Mouse (Mus musculus) mesoderm, embryonic 11.5 days (tissue): Measurements from ENCODE around the gene C530008M17Rik.

ENCODE experiments used
- DNase-seq: peaks from one replicate; pipeline ENCODE4 v3.0.0-alpha.2; 2012; ENCODE audit warnings: low read depth, low spot score

Gene C530008M17Rik

DNA sequence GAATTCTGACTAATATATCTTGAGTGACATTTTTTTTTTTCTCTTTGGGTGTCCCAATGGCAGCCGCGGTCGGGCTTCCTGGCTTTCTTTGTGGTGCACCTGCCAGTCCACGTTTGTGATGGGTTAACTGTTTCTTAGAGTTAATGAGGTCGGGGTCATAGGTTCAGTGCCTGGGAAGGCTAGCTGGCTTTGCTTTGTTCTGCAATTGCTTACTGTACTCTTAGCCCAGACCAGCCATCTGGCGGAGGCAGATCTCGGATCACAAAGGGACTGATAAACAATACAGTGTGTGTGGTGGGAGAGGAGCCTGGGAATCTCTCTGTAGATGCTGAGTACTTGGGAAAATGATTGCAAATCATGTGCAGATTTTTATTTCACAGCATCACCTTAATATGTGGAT, 9.1 kb downstream of the C530008M17Rik start:
- peak; percentile 91 for DNase-seq

GRCm38 (mm10) chr5:76666026-76666756, 9.9 kb downstream of the C530008M17Rik start:
- DNase-seq = no peak

GRCm38 (mm10) chr5:76668118-76668517, 11.8 kb downstream of the C530008M17Rik start:
- no peak for DNase-seq

DNA sequence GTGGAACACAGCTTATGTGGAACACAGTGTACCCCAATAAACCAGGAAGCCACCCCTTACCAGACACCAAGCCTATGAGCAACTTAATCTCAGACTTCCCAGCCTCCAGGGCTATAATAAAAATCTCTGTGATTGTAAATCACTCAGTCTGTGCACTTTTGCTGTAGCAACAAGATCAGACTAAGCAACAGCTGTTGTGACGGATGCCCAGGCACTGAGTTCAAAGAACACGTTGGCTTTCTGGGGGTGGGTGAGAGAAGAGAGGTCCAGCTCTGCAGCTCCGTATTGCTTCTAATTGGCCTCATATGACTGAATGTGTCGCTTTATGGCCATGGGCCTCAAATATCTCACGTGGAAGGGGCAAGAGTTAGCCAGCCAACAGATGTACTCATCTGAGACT, 12.2 kb downstream of the C530008M17Rik start:
- no peak for DNase-seq

GRCm38 (mm10) chr5:76670183-76670582, 13.9 kb downstream of the C530008M17Rik start:
- no peak for DNase-seq

DNA sequence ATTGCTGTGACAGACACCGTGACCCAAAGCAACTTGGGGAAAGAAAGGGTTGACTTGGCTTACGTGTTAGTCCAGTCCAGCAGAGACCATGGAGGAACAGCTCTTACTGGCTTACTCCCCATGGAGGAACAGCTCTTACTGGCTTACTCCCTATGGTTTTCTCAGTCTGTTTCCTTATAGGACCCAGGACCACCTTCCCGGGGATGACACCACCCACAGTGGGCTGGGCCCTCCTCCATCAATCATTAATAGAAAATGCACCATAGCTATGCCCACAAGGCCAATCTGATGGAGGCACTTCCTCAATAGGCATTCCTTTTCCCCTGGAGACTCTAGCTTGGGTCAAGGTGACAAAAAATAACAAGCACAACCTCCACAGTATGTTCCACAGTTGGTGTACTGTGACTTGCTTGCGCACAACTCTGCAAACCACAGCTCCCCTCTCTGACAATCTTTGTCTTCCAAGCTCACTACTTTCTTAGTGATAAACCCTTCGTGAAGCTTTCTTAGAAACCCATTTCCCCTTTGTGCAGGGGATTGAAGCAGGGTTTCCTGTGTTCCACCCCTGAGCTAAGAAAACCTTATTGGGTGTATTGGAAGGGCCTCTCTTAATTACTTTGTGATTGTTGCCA, 17.8 kb downstream of the C530008M17Rik start:
- DNase-seq = no peak

DNA sequence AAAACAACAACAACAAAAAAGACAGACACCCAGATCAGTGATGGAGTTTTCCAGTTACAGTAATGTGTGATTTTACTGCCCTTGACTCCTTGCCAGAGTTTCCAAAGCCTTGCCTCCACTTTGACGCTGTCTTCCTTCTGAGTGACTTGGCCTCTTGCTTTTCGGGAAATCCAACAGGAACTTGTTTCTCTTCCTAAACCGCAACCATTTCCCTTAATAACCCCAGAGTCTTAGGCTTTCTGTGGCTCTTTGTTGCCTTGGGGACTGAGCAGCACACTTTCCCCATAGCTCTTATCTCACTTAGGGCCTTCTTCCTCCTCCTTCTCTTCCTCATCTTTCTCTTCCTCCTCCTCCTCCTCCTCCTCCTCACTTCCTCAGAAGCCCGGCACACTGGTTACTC, 19.1 kb downstream of the C530008M17Rik start:
- DNase-seq = no peak

GRCm38 (mm10) chr5:76680959-76681358, 24.6 kb downstream of the C530008M17Rik start:
- no peak for DNase-seq

DNA sequence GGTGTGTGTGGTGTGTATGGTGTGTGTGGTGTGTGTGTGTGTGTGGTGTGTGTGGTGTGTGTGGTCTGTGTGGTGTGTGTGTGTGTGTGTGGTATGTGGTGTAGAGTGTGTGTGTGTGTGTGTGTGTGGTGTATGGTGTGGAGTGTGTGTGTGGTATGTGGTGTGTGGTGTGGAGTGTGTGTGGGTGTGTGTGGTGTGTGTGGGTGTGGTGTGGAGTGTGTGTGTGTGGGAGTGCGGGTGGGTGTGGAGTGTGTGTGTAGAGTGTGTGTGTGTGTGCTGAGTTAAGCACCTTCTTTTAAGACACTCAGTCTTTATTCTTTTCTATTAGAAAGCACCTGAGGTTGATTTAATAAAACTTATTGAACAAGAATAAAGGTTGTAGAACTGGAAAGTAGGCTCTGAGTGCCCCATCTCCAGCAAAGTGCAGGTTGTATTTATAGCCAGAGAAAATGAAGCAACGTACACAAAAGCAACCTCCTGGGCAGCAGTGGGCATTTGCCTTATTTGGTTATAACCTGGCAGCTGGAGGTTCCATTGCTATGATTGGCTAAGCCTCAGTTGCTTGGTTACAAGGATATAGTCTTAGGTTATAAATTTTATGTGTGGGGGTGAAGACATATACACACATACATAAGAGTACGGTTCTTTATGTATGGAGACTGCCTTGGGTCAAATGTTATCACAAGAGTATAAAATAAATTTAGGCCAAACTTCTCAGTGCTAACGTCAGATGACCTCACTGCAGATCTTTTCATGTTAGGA, 25.8 kb downstream of the C530008M17Rik start:
- no peak for DNase-seq

DNA sequence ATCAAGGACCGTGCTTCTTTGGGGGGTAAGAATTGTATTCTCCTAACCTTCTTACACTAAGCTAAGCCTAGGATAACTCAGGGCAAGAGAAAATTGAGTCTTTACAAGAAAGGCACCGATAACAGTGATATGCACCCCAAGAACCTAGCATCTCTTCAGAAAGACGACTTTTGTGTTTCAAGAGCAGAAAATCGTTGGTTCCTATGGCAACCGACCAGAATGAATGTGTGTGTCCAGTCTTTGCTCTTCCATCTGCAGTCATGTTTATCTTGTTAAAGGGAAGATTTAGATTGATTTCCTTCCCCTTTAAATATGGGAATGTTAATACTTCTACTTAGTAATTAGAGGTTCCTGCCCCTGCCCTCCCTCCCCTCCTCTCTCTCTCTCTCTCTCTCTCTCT, 27.1 kb downstream of the C530008M17Rik start:
- no peak for DNase-seq

- DNase-seq = no peak
Measured at GRCm38 (mm10) chr5:76684658-76685605, 28.6 kb downstream of the C530008M17Rik start.

DNA sequence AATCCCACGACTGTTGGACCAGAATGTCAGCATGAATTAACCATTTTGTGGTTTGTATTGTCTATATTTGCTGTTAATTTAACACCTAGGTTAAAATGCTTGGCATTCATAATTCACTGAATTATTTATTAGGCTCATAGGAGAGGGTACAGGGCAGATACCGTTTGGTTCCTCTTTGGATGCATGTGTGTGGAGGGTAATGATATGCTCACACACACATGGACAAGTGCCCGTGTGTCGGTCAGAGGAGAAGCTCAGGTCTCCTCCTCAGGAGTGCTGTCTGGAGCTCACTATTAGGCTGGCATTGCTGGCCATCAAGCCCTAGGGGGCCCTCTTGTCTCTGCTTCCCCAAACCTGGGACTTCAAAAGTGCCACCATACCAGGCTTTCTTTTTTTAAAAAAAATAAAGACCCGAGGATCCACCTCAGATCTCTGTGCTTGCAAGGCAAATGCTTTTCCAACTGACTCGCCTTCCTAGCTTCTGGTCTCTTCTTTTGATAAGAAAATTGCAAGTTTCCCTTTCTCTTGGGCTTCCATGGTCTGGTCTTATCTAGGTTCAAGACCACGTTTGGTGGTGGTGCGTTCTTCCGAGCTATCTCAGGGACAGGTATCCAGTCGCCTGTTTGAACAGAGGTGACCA, 31.8 kb downstream of the C530008M17Rik start:
- no peak for DNase-seq

DNA sequence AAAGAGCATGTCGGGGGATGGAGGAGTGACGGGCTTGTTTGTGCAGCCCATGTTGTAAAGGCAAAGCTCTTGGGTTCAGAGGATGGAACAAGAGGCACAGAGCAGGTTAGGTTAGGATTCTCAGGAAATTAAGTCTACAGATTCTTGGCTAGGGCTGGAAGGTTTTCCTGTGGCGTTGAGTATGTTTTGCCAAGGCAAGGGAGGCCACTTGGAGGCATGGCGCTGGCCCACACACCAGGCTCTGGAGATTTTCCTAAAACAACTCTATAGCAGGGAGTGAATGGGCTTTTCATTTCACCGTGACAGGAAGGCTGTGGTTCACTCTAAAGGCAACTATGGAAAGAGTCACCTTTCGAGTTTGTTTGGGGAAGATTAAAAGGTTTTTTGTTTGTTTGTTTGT, 32.3 kb downstream of the C530008M17Rik start:
- DNase-seq = no peak

DNA sequence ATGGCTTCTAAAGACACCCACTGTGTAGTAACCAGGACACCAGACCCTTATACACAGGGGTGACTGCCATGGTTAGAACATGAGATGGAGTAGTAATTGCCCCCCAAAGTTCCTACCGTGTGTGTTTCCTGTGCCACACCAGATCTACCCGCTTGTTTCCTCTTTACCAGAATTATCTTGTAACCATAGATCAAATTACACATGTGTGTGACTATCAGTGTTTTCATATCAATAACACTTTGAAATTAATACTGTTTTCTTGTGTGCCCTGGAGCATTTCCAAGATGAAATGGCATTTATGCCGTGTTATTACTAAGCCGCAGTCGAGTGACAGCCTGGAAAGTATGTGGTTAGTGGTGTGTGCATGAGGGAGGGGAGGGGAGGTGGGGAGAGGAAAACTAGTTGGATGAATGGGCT, 33.9 kb downstream of the C530008M17Rik start:
- no peak for DNase-seq

GRCm38 (mm10) chr5:76691251-76691650, 34.9 kb downstream of the C530008M17Rik start:
- DNase-seq = no peak

GRCm38 (mm10) chr5:76691706-76692424, 35.6 kb downstream of the C530008M17Rik start:
- DNase-seq = no peak

- no peak for DNase-seq
Measured at GRCm38 (mm10) chr5:76697536-76697935, 41.2 kb downstream of the C530008M17Rik start.

DNA sequence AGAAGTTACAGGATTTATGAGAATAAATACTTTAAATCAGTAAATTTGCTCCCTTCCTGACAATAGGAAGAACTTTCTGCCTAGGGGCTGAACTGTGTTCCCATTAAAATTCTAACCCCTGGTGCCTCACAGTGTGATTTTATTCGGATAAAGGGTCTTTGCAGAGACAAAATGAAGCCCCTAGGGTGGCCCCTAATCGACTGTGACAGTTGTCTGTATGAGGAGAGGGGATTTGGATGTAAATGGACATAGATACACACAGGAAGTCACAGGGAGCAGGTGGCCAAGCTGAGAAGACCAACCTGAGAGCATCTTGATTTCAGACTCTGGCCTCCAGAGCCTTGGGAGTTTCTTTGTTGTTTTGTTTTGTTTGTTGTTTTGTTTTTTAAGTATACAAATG, 41.9 kb downstream of the C530008M17Rik start:
- no peak for DNase-seq

DNA sequence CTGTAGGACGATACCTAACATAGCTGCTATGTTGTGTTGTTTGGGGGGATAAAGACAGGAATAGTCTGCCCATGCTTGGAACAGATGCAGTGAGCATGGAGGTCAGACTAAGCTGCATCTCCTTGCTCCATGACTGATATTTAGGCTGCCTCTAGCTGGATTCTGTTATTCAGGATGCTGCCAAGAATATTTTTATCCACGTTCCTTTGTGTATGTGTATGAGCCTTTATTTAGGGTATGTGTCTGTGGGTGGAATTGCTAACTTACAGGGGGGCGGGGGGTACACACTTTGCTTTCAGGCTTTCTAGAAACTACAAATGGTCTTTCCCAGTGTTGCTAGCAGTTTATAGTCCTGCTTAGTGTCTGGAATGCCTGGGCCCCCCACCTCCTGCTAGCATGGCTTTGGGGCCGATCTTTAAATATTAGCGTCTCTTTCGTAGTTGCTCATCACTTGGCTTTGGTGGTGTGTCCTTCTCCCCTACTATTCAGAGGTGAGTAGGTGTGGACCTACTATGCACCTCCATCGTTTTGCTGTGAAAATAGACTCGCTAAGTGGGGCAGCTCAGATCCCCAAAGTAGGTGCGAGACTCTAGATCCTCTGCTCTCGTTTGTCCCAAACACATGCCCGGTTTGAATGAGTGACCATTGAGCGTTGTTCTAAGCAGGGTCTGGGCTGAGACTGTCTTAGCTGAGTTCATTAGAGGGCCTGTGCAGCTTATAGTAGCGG, 45.0 kb downstream of the C530008M17Rik start:
- DNase-seq = no peak

- no peak for DNase-seq
Measured at GRCm38 (mm10) chr5:76702104-76702503, 45.8 kb downstream of the C530008M17Rik start.
